In genomic region chr10:30600094-30600534, GRCm38 (mm10) we compare ENCODE assay signal across 7 mouse cellular contexts. TPM values are rescaled to one million over a fixed set of nuclear protein-coding genes. Genes with fewer than 3 reads are reported as not detected.
A peak's percentile ranks its signal among the peaks of the same experiment; 100 is the strongest.
DNase-seq lines count a peak whose midpoint lies in the region; ATAC-seq and TF ChIP-seq lines count a peak whose summit lies in the region.

No protein-coding gene starts in this region.

- peak overlapping the region; percentile 78 for H3K4me3 ChIP-seq in lung, embryonic 14.5 days (ENCODE audit: low read depth, low read length)
- H3K4me3 ChIP-seq in hindbrain, embryonic 12.5 days = peak overlapping the region; percentile 88
- H3K4me3 ChIP-seq in midbrain, embryonic 11.5 days (ENCODE audit: low read depth, low read length) = peak overlapping the region; percentile 78

- H3K36me3 ChIP-seq in lung, embryonic 14.5 days (ENCODE audit: insufficient read depth) = peaks cover 20% of the 10 kb centered on the region
- H3K36me3 ChIP-seq in hindbrain, embryonic 12.5 days = peaks cover 16% of the 10 kb centered on the region
- peaks cover 3% of the 10 kb centered on the region; the same call in 1 of the 2 replicates for H3K36me3 ChIP-seq in midbrain, embryonic 11.5 days (ENCODE audit: control insufficient read depth, insufficient read depth, low read length)

- no peaks in the 10 kb centered on the region for H3K9me3 ChIP-seq in lung, embryonic 14.5 days (ENCODE audit: low read depth, low read length)
- no peaks in the 10 kb centered on the region for H3K9me3 ChIP-seq in hindbrain, embryonic 12.5 days (replicated peaks)
- no peaks in the 10 kb centered on the region for H3K9me3 ChIP-seq in midbrain, embryonic 11.5 days (ENCODE audit: control insufficient read depth, low read length)

- 0% methylated on average over 22 of the region's 27 CpGs for WGBS in lung, embryonic 14.5 days
- under 1% methylated on average over 27 of the region's 27 CpGs for WGBS in hindbrain, embryonic 12.5 days
- under 1% methylated on average over 27 of the region's 27 CpGs for WGBS in midbrain, embryonic 11.5 days

- peak overlapping the region; percentile 81 for H3K27ac ChIP-seq in lung, embryonic 14.5 days (ENCODE audit: low read depth)
- peak overlapping the region; percentile 88 for H3K27ac ChIP-seq in hindbrain, embryonic 12.5 days
- H3K27ac ChIP-seq in midbrain, embryonic 11.5 days (ENCODE audit: low read depth, low read length) = peak overlapping the region; percentile 66

- DNase-seq in lung, embryonic 14.5 days = peak; percentile 54
- DNase-seq in lung, postnatal 10 days = no peak
- peak; percentile 35 for DNase-seq in c-Kit-negative CD71-positive TER-119-positive erythroid progenitor cells, embryonic 14.5 days (ENCODE audit: low read depth, low spot score)
- DNase-seq in midbrain, embryonic 11.5 days (ENCODE audit: low spot score, missing footprints) = peak; percentile 96
- DNase-seq in adrenal gland, postnatal 10 days = no peak
- no peak for DNase-seq in left cerebral cortex, adult 11 months (ENCODE audit: low spot score)

- peak overlapping the region; percentile 61 for H3K4me2 ChIP-seq in lung, embryonic 14.5 days
- H3K4me2 ChIP-seq in hindbrain, embryonic 12.5 days (replicated peaks) = peak overlapping the region; percentile 79
- peak overlapping the region; percentile 62 for H3K4me2 ChIP-seq in midbrain, embryonic 11.5 days

- TF ChIP-seq CTCF in lung, embryonic 14.5 days (IDR thresholded peaks at IDR 0.05; ENCODE audit: low read depth) = no peak

- H3K27me3 ChIP-seq in lung, embryonic 14.5 days (ENCODE audit: insufficient read depth, low read length) = no peaks in the 10 kb centered on the region
- no peaks in the 10 kb centered on the region for H3K27me3 ChIP-seq in hindbrain, embryonic 12.5 days
- H3K27me3 ChIP-seq in midbrain, embryonic 11.5 days (ENCODE audit: control insufficient read depth, insufficient read depth, low read length) = no peaks in the 10 kb centered on the region

- ATAC-seq in lung, embryonic 14.5 days (ENCODE audit: insufficient read depth) = peak; percentile 87
- peak; percentile 88 for ATAC-seq in hindbrain, embryonic 12.5 days (ENCODE audit: low FRiP score)
- peak; percentile 91 for ATAC-seq in midbrain, embryonic 11.5 days (ENCODE audit: low FRiP score)

- peak overlapping the region; percentile 83 for H3K9ac ChIP-seq in lung, embryonic 14.5 days
- peak overlapping the region; percentile 88 for H3K9ac ChIP-seq in hindbrain, embryonic 12.5 days
- peak overlapping the region; percentile 85 for H3K9ac ChIP-seq in midbrain, embryonic 11.5 days (ENCODE audit: low read length)

- peaks cover 3% of the 10 kb centered on the region; the same call in 1 of the 2 replicates for H3K4me1 ChIP-seq in lung, embryonic 14.5 days (ENCODE audit: insufficient read depth)
- peaks cover 13% of the 10 kb centered on the region for H3K4me1 ChIP-seq in hindbrain, embryonic 12.5 days
- H3K4me1 ChIP-seq in midbrain, embryonic 11.5 days (ENCODE audit: control insufficient read depth, insufficient read depth, low read length) = peaks cover 3% of the 10 kb centered on the region; the same call in 1 of the 2 replicates

RNA-seq across cellular contexts. Expression of gene Trmt11, which starts 0.4 kb away (rescaled TPM):
- polyA plus RNA-seq in lung, embryonic 14.5 days (2014; fragmentation: Nextera tagmentation; extraction: Ambion mirVana) = 28.5 and 30.1 TPM in 2 replicates
- 26.4 and 29.3 TPM in 2 replicates for polyA plus RNA-seq in hindbrain, embryonic 12.5 days (2016; fragmentation: Nextera tagmentation; extraction: Ambion mirVana)
- 27.8 and 28.6 TPM in 2 replicates for polyA plus RNA-seq in midbrain, embryonic 11.5 days (2014; fragmentation: Nextera tagmentation; extraction: Ambion mirVana)
- total RNA-seq in adrenal gland, postnatal 10 days (2021) = 10 to 100 TPM in 1 of 2 experiments, 1 to 10 TPM in 1; 7.3 to 11.5 TPM

RNA-seq across cellular contexts. Expression of gene Hint3, which starts 29.3 kb away (rescaled TPM):
- 21.5 and 22.8 TPM in 2 replicates for polyA plus RNA-seq in lung, embryonic 14.5 days (2014; fragmentation: Nextera tagmentation; extraction: Ambion mirVana)
- polyA plus RNA-seq in hindbrain, embryonic 12.5 days (2016; fragmentation: Nextera tagmentation; extraction: Ambion mirVana) = 22.6 and 23.1 TPM in 2 replicates
- 19.4 and 20.8 TPM in 2 replicates for polyA plus RNA-seq in midbrain, embryonic 11.5 days (2014; fragmentation: Nextera tagmentation; extraction: Ambion mirVana)
- total RNA-seq in adrenal gland, postnatal 10 days (2021) = 10 to 100 TPM; 42.9 to 44.3 TPM

Comparison
In these comparisons a context has a peak if more than half of its experiments do, and no peak if none do; other contexts are left out.
1. DNase-seq: peak in lung, embryonic 14.5 days (single experiment), c-Kit-negative CD71-positive TER-119-positive erythroid progenitor cells, embryonic 14.5 days (single experiment) and midbrain, embryonic 11.5 days (single experiment); none in lung, postnatal 10 days (single experiment), adrenal gland, postnatal 10 days (single experiment) and left cerebral cortex, adult 11 months (single experiment).
2. Peak in every context shown above with its lines, with median percentiles within 50 percentile points of each other: ATAC-seq, H3K27ac ChIP-seq, H3K4me2 ChIP-seq, H3K4me3 ChIP-seq and H3K9ac ChIP-seq.